Mouse (Mus musculus) MEL (cell line): Measurements from ENCODE around the gene Miga2. TPM values are rescaled to one million over a fixed set of nuclear protein-coding genes. Genes with fewer than 3 reads are reported as not detected.

ENCODE experiments used
- DNase-seq: peaks from one replicate; pipeline ENCODE4 v3.0.0; 2011; ENCODE audit warnings: low read depth, low spot score
- H3K27ac ChIP-seq: 2 replicates; pipeline ENCODE4 v1.5.1; 2012; ENCODE audit warnings: low read depth, mild to moderate bottlenecking, control low read depth, low read length, moderate library complexity; ENCODE audit not compliant: control insufficient read depth
- H3K27me3 ChIP-seq, 2 experiments: fragments of 150-350 bp in 1 of 2; sonication (generic) in 1 of 2; 2 replicates each; pipeline ENCODE4 v1.6.1; 2012; ENCODE audit warnings: low read length in 2 of 2, mild to moderate bottlenecking in 2 of 2, improper control_type of control experiment in 1 of 2, moderate library complexity in 1 of 2; ENCODE audit not compliant: insufficient read depth in 2 of 2, control insufficient read depth in 1 of 2
- H3K36me3 ChIP-seq, 2 experiments: 2 replicates each; pipeline ENCODE4 v1.6.1; 2012 to 2014; ENCODE audit warnings: low read length in 2 of 2, improper control_type of control experiment in 1 of 2, inconsistent platforms in 1 of 2, mild to moderate bottlenecking in 1 of 2; ENCODE audit not compliant: insufficient read depth in 2 of 2, control insufficient read depth in 1 of 2
- H3K4me1 ChIP-seq, 2 experiments: fragments of 150-350 bp in 1 of 2; sonication (generic) in 1 of 2; 2 replicates each; pipeline ENCODE4 v1.6.1; 2012; ENCODE audit warnings: low read length in 2 of 2, improper control_type of control experiment in 1 of 2, mild to moderate bottlenecking in 1 of 2; ENCODE audit not compliant: insufficient read depth in 2 of 2, control insufficient read depth in 1 of 2
- H3K4me3 ChIP-seq, 2 experiments: fragments of 150-350 bp in 1 of 2; sonication (generic) in 1 of 2; 2 replicates each; pipeline ENCODE4 v1.5.1; 2012; ENCODE audit warnings: low read depth in 2 of 2, low read length in 2 of 2, mild to moderate bottlenecking in 2 of 2, moderate library complexity in 2 of 2, control low read depth in 1 of 2, improper control_type of control experiment in 1 of 2; ENCODE audit not compliant: control insufficient read depth in 1 of 2, insufficient read depth in 1 of 2
- H3K79me2 ChIP-seq: 2 replicates; pipeline ENCODE4 v1.6.1; 2012; ENCODE audit warnings: mild to moderate bottlenecking, low read length, moderate library complexity; ENCODE audit not compliant: control insufficient read depth, poor library complexity, insufficient read depth
- H3K9ac ChIP-seq: 2 replicates; pipeline ENCODE4 v1.6.1; 2012; ENCODE audit warnings: low read depth, mild to moderate bottlenecking, control low read depth, low read length, moderate library complexity; ENCODE audit not compliant: control insufficient read depth, poor library complexity, severe bottlenecking
- H3K9me3 ChIP-seq: fragments of 150-350 bp; sonication (generic); replicated peaks from 2 replicates; pipeline ENCODE4 v1.6.1; 2012; ENCODE audit warnings: mild to moderate bottlenecking, low read length, improper control_type of control experiment, moderate library complexity; ENCODE audit not compliant: insufficient read depth
- CHD1 ChIP-seq: IDR thresholded peaks from 2 replicates; pipeline ENCODE4 v1.6.1; 2012; ENCODE audit warnings: low read depth, mild to moderate bottlenecking, inconsistent platforms, low read length, improper control_type of control experiment
- CHD2 ChIP-seq: IDR thresholded peaks from 2 replicates; pipeline ENCODE4 v1.6.1; 2011; ENCODE audit warnings: low read length, improper control_type of control experiment
- E2F4 ChIP-seq: IDR thresholded peaks from 2 replicates; pipeline ENCODE4 v1.6.1; 2011; ENCODE audit warnings: low read depth, low read length, improper control_type of control experiment, borderline replicate concordance
- ETS1 ChIP-seq: IDR thresholded peaks from 2 replicates; pipeline ENCODE4 v1.6.1; 2012; ENCODE audit warnings: low read depth, mild to moderate bottlenecking, inconsistent platforms, low read length, improper control_type of control experiment, moderate library complexity
- GABPA ChIP-seq: IDR thresholded peaks from 2 replicates; pipeline ENCODE4 v1.6.1; 2012; ENCODE audit warnings: low read depth, mild to moderate bottlenecking, inconsistent platforms, low read length, improper control_type of control experiment, moderate library complexity
- HCFC1 ChIP-seq: IDR thresholded peaks from 2 replicates; pipeline ENCODE4 v1.6.1; 2012; ENCODE audit warnings: low read depth, mild to moderate bottlenecking, inconsistent platforms, low read length, improper control_type of control experiment, moderate library complexity
- JUND ChIP-seq: IDR thresholded peaks from 2 replicates; pipeline ENCODE4 v1.6.1; 2011; ENCODE audit warnings: low read depth, mild to moderate bottlenecking, improper control_type of control experiment, low read length
- MAZ ChIP-seq: IDR thresholded peaks from 2 replicates; pipeline ENCODE4 v1.6.1; 2012; ENCODE audit warnings: low read depth, mild to moderate bottlenecking, inconsistent platforms, low read length, improper control_type of control experiment
- MYC ChIP-seq: IDR thresholded peaks from 2 replicates; pipeline ENCODE4 v1.6.1; 2011; ENCODE audit warnings: low read depth, mild to moderate bottlenecking, low read length, improper control_type of control experiment, moderate library complexity
- NRF1 ChIP-seq: IDR thresholded peaks from 2 replicates; pipeline ENCODE4 v1.6.1; 2014; ENCODE audit warnings: low read depth, mild to moderate bottlenecking, inconsistent platforms, low read length, improper control_type of control experiment, moderate library complexity; ENCODE audit not compliant: poor library complexity, insufficient read depth, severe bottlenecking
- POLR2AphosphoS2 ChIP-seq: IDR thresholded peaks from 2 replicates; pipeline ENCODE4 v1.6.1; 2011; ENCODE audit warnings: low read length, improper control_type of control experiment
- RCOR1 ChIP-seq: IDR thresholded peaks from 2 replicates; pipeline ENCODE4 v1.6.1; 2012; ENCODE audit warnings: low read depth, mild to moderate bottlenecking, inconsistent platforms, low read length, improper control_type of control experiment
- SMC3 ChIP-seq: IDR thresholded peaks from 2 replicates; pipeline ENCODE4 v1.6.1; 2011; ENCODE audit warnings: low read depth, low read length, improper control_type of control experiment
- TCF12 ChIP-seq: IDR thresholded peaks from 2 replicates; pipeline ENCODE4 v1.6.1; 2014; ENCODE audit warnings: low read depth, mild to moderate bottlenecking, inconsistent platforms, low read length, improper control_type of control experiment, moderate library complexity
- UBTF ChIP-seq: IDR thresholded peaks from 2 replicates; pipeline ENCODE4 v1.6.1; 2012; ENCODE audit warnings: low read depth, mild to moderate bottlenecking, inconsistent platforms, low read length, improper control_type of control experiment, moderate library complexity, borderline replicate concordance; ENCODE audit not compliant: insufficient read depth
- USF2 ChIP-seq, 2 experiments: IDR thresholded peaks; 2 replicates each; pipeline ENCODE4 v1.6.1; 2011 to 2012; ENCODE audit warnings: improper control_type of control experiment in 2 of 2, low read length in 2 of 2, borderline replicate concordance in 1 of 2, inconsistent platforms in 1 of 2, low read depth in 1 of 2, mild to moderate bottlenecking in 1 of 2; ENCODE audit not compliant: insufficient read depth in 1 of 2
- ZC3H11A ChIP-seq: IDR thresholded peaks from 2 replicates; pipeline ENCODE4 v1.6.1; 2012; ENCODE audit warnings: low read depth, mild to moderate bottlenecking, inconsistent platforms, low read length, improper control_type of control experiment
- polyA plus RNA-seq, 2 experiments: library from polyadenylated mRNA; stranded (reverse) in 1 of 2; unstranded in 1 of 2; fragments of >175 nt in 1 of 2; fragments of >200 nt in 1 of 2; gene quantifications; 2 replicates each; pipeline versions ENCODE4 v1.2.1 to v1.2.4; 2012; ENCODE audit warnings: low replicate concordance in 2 of 2, low read depth in 1 of 2; ENCODE audit not compliant: insufficient read length in 2 of 2, insufficient read depth in 1 of 2, missing spikeins in 1 of 2
- total RNA-seq: library from RNA; depleted of rRNA; stranded (reverse); fragments of 300-350 nt; gene quantifications from 2 replicates; pipeline ENCODE4 v1.2.3, GENCODE M21; 2012

The Miga2 gene
- total and polyA plus RNA-seq, 3 experiments, result 20.3 to 25.8 TPM; not detected in 1

DNA sequence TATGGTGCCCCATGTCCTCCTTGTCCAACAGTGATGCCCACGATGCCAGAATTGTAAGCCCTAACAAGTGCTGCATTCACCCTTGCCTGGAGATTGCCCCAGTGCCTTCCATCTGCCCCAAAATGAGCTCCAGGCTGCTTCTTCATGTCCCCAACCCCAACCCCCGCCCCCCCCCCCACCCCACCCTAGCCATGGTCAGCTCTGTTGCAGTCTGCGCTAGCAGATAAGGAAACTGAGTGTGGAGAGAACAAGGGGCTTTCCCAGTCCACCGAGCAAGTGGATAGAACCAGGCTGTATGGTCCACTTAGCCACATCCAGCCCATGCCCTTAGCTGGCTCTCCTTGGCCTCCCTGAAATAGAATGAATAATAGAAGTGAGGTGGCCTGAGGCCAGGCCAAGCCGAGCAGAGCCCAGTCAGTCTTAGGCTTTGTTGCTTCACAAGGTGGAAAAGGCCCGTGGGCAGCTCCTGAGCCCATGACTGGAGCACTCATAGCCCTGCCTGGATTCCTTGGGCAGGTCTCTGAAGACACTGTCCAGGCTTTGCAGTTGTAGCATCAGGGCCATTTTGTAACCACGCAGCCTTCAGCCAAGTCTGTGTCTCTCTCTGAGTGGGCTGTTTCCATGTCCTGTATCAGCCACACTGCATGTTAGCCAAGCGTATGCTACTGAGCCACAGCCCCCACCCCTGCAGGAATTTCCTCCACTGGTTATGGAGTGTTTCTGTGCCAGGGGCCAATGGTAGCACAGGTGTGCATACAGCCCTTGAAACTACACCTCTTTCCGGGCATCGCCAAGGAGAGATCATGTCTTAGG is 16.7 kb downstream of the Miga2 start:
- H3K36me3 ChIP-seq, result no peaks in the 10 kb centered on the region; a peak in 1 of 4 replicates
- DNase-seq, result no peak

DNA sequence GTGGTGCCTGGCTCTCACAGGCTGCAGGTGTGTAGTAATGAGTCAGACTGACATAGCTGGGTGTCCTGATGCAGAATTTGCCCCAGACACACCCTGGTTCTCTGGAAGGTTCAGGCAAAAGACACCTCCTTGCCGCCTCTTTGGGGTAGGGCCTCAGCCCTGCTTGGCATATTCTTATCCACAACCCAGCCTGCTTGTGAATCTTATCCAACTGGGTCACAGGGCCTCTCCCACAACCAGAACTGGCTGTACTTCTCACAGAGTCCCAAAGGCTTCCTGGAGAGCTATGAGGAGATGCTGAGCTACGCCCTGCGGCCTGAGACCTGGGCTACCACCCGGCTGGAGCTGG is 17.3 kb downstream of the Miga2 start:
- H3K36me3 ChIP-seq, result no peaks in the 10 kb centered on the region; a peak in 1 of 4 replicates

More for the DNA sequence above, 16.7 kb downstream of the Miga2 start:
- Histone ChIP-seq H3K27me3 (no peaks in the 10 kb centered on the region), H3K9ac (no peak overlapping the region), H3K79me2 (no peaks in the 10 kb centered on the region), H3K4me3 (no peak overlapping the region), H3K4me1 (no peaks in the 10 kb centered on the region), H3K27ac (no peak overlapping the region), H3K9me3 (no peaks in the 10 kb centered on the region)
- TF ChIP-seq SMC3, result no peak
- TF ChIP-seq CHD1, result no peak
- TF ChIP-seq ETS1, result no peak
- TF ChIP-seq RCOR1, result no peak
- no peak for TF ChIP-seq MAZ

DNA sequence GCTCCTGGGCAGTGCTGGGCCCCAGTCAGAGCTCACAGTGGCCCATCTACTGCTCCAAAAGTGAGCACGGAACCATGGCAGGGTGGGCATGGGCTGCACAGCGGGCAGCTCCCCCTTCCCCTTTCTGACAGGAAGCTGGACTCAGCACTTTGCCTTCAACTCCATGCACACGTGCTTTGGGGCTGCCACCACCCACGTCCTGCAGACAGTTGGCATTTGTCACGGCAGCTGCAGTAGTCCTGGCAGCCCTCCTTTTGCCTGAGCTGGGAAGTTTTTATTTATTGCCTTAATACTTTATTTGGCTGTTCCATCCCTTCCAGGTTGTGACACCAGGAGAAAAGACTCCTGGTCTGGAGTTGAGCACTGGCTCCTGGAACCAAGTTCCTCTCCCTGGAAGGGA is 20.8 kb downstream of the Miga2 start:
- H3K4me1 ChIP-seq, result no peaks in the 10 kb centered on the region
- no peaks in the 10 kb centered on the region for H3K9me3 ChIP-seq
- no peaks in the 10 kb centered on the region for H3K36me3 ChIP-seq
- H3K79me2 ChIP-seq, result no peaks in the 10 kb centered on the region
- TF ChIP-seq GABPA, result no peak
- no peak for TF ChIP-seq JUND
- TF ChIP-seq USF2 (IDR thresholded peaks at IDR 0.05; ENCODE audit: borderline replicate concordance in 1 of 2, insufficient read depth in 1 of 2, low read depth in 1 of 2, low read length in 2 of 2), result no peak
- no peak for TF ChIP-seq UBTF
- no peak for TF ChIP-seq CHD2
- TF ChIP-seq MYC, result no peak
- TF ChIP-seq E2F4, result no peak
- H3K27ac ChIP-seq, result no peak overlapping the region
- no peaks in the 10 kb centered on the region for H3K27me3 ChIP-seq
- no peak overlapping the region for H3K4me3 ChIP-seq
- no peak for DNase-seq
- no peak overlapping the region for H3K9ac ChIP-seq

More for the DNA sequence above, 17.3 kb downstream of the Miga2 start:
- H3K9ac ChIP-seq, result no peak overlapping the region
- H3K4me3 ChIP-seq, result no peak overlapping the region
- no peak for DNase-seq
- H3K79me2 ChIP-seq, result no peaks in the 10 kb centered on the region
- no peak for TF ChIP-seq ZC3H11A
- no peak for TF ChIP-seq POLR2AphosphoS2
- TF ChIP-seq TCF12, result no peak
- TF ChIP-seq NRF1, result no peak
- TF ChIP-seq JUND, result no peak
- no peak for TF ChIP-seq CHD1
- TF ChIP-seq HCFC1, result no peak
- no peak for TF ChIP-seq SMC3
- no peak for TF ChIP-seq E2F4
- no peaks in the 10 kb centered on the region for H3K27me3 ChIP-seq
- H3K27ac ChIP-seq, result no peak overlapping the region
- H3K4me1 ChIP-seq, result no peaks in the 10 kb centered on the region
- no peaks in the 10 kb centered on the region for H3K9me3 ChIP-seq
